Mouse (Mus musculus): Measurements from ENCODE around the gene Maneal. TPM values are rescaled to one million over a fixed set of nuclear protein-coding genes. Genes with fewer than 3 reads are reported as not detected.

Gene Maneal
- polyA plus RNA-seq, 1 experiment from 2014 or later = 7.3 TPM

DNA sequence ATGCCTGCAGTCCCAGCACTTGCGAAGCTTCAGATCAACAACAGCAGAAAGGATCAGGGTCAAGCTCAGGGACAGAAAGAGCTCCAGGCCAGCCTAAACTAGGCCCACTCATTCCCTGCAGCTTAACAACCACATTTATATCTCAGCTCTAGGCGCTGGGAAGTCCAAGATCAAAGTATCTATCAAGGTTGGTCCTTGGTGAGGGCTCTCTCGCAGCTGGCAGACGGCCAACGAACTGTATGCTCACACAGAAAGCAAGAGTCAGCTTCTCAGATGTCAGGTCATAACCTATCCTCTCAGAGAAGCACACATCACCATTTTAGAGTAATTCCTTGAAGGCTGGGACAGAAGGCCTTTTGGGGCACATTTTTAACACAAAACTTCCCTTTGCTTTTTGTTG lies 3.6 kb downstream of the Maneal start:
- no peak for ATAC-seq (replicated peaks; ENCODE audit: low FRiP score)
- Histone ChIP-seq H3K36me3 (ENCODE audit: control insufficient read depth, insufficient read depth, low read length) (no peaks in the 10 kb centered on the region), H3K27ac (ENCODE audit: low read depth, low read length) (no peak overlapping the region), H3K4me3 (ENCODE audit: low read depth, low read length) (no peak overlapping the region), H3K4me1 (replicated peaks; ENCODE audit: control insufficient read depth, insufficient read depth, low read length) (no peaks in the 10 kb centered on the region; the same call in 1 of the 2 replicates), H3K27me3 (ENCODE audit: control insufficient read depth, insufficient read depth, low read length) (peaks cover 2% of the 10 kb centered on the region; the same call in 1 of the 2 replicates), H3K4me2 (ENCODE audit: low read depth, low read length, severe bottlenecking) (no peak overlapping the region), H3K9ac (ENCODE audit: low read length) (no peak overlapping the region), H3K9me3 (ENCODE audit: control insufficient read depth, low read length) (no peaks in the 10 kb centered on the region)
- 77% methylated on average over 5 of the region's 5 CpGs for WGBS
- DNase-seq (ENCODE audit: low spot score) = no peak

DNA sequence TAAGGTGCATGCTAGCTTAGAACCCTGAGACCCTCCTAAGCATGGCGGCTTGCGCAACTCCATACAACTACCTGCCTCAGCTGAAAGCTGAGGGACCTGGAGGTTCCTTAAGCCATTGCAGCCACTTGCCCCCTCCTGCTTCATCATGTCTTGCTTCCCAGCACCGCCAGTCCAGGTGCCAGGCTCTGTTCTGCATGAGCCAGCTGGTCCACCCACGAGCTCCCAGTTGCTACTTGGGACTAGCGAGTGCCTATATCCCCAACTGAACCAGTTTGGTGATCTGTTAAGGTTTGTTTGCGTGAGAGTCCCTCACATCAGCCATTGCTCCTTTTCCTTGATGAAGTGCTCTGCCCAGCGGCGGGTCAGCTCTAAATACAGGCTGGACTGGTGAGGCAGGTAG lies 5.7 kb downstream of the Maneal start:
- Histone ChIP-seq H3K9me3 (ENCODE audit: control insufficient read depth, low read length) (no peaks in the 10 kb centered on the region), H3K4me1 (replicated peaks; ENCODE audit: control insufficient read depth, insufficient read depth, low read length) (peaks cover 9% of the 10 kb centered on the region; the same call in 1 of the 2 replicates), H3K4me3 (ENCODE audit: low read depth, low read length) (no peak overlapping the region), H3K27ac (ENCODE audit: low read depth, low read length) (no peak overlapping the region), H3K4me2 (ENCODE audit: low read depth, low read length, severe bottlenecking) (no peak overlapping the region), H3K36me3 (ENCODE audit: control insufficient read depth, insufficient read depth, low read length) (no peaks in the 10 kb centered on the region), H3K27me3 (ENCODE audit: control insufficient read depth, insufficient read depth, low read length) (no peaks in the 10 kb centered on the region), H3K9ac (ENCODE audit: low read length) (no peak overlapping the region)
- ATAC-seq (replicated peaks; ENCODE audit: low FRiP score) = no peak
- 96% methylated on average over 8 of the region's 8 CpGs for WGBS
- DNase-seq (ENCODE audit: low spot score) = no peak

DNA sequence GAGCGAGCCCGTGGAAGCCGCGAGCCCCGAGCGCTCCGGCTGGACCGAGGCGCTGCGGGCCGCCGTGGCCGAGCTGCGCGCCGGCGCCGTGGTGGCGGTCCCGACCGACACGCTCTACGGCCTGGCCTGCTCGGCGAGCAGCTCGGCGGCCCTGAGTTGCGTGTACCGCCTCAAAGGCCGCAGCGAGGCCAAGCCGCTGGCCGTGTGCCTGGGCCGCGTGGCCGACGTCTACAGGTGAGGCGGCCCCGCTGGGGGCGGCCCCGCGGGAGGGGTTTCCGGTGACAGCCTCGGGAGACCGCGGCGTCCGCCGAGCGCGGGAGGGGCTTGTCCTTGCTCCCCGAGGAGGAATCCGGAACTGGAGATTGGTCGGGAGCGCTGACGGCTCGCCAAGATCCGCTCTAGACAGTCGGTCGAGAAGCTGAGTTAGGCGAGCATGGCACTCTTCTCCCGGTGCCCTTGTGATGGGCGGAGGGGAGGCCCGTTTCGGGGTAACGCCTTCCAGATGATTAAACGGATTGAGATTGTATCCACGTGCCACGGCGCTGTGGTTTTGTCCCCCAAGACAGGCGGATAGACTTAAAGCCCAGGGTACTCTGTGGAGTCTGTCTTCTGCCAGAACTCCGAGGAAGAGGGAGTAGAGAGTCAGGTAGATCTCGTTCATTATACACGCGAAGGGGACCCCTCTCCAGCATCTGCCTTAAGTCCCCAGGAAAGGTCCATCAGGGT lies 10.9 kb downstream of the Maneal start, which contains the start of gene 1110065P20Rik:
Gene 1110065P20Rik, minus strand, starts transcription at position 264 of the 726 bp plus-strand sequence.
- Histone ChIP-seq H3K36me3 (ENCODE audit: control insufficient read depth, insufficient read depth, low read length) (no peaks in the 10 kb centered on the region), H3K4me2 (ENCODE audit: low read depth, low read length, severe bottlenecking) (peak within 1 kb of the TSS; percentile 80), H3K9me3 (ENCODE audit: control insufficient read depth, low read length) (no peaks in the 10 kb centered on the region), H3K27me3 (ENCODE audit: control insufficient read depth, insufficient read depth, low read length) (no peaks in the 10 kb centered on the region), H3K4me3 (ENCODE audit: low read depth, low read length) (peak within 1 kb of the TSS; percentile 99), H3K9ac (ENCODE audit: low read length) (peak within 1 kb of the TSS; percentile 79), H3K4me1 (replicated peaks; ENCODE audit: control insufficient read depth, insufficient read depth, low read length) (peaks cover 16% of the 10 kb centered on the region; the same call in 1 of the 2 replicates), H3K27ac (ENCODE audit: low read depth, low read length) (peak within 1 kb of the TSS; percentile 90)
- under 1% methylated on average over 74 of the region's 75 CpGs for WGBS
- ATAC-seq (replicated peaks; ENCODE audit: low FRiP score) (peak; percentile 57), DNase-seq (ENCODE audit: low spot score) (peak; percentile 82)

DNA sequence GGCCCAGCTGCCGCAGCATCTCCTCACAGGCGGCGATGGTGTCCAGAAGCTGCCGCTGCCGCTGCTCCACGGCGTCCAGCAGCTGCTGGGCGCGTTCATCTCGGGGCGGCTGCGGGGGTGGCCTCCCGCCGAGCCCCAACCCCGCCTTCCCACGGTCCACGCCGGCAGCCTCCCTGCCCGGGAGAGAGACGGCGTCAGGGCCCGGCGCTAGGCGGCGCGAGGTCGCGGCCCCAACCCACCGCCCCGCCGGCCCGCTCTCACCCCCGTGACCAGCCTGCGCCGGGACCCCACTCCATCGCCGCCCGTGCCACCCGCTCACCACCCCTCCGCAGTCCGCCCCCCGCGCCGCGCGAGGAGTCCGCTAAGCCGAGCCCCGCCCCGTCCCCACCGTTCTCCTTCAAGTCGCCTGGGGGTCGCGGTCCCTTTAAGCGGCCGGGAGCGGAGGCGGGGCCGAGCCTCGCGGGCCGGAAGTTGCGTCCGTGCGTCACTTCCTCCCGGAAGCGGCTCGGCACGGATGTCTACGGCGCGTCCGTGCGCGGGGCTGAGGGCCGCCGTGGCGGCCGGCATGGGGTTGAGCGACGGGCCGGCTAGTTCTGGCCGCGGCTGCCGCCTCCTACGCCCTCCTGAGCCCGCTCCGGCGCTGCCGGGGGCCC lies 11.6 kb downstream of the Maneal start, which contains the start of gene Yrdc:
Gene Yrdc, plus strand, starts transcription at position 419 of the 653 bp plus-strand sequence.
- peak within 1 kb of the TSS; percentile 80 for H3K4me2 ChIP-seq (ENCODE audit: low read depth, low read length, severe bottlenecking)
- H3K9ac ChIP-seq (ENCODE audit: low read length) = peak within 1 kb of the TSS; percentile 79
- no peaks in the 10 kb centered on the region for H3K36me3 ChIP-seq (ENCODE audit: control insufficient read depth, insufficient read depth, low read length)
- H3K4me3 ChIP-seq (ENCODE audit: low read depth, low read length) = peak within 1 kb of the TSS; percentile 99
- peak within 1 kb of the TSS; percentile 90 for H3K27ac ChIP-seq (ENCODE audit: low read depth, low read length)
- peaks cover 16% of the 10 kb centered on the region; the same call in 1 of the 2 replicates for H3K4me1 ChIP-seq (replicated peaks; ENCODE audit: control insufficient read depth, insufficient read depth, low read length)
- ATAC-seq (replicated peaks; ENCODE audit: low FRiP score) = peak; percentile 92
- no peaks in the 10 kb centered on the region for H3K9me3 ChIP-seq (ENCODE audit: control insufficient read depth, low read length)
- H3K27me3 ChIP-seq (ENCODE audit: control insufficient read depth, insufficient read depth, low read length) = no peaks in the 10 kb centered on the region
- WGBS = under 1% methylated on average over 75 of the region's 90 CpGs
- DNase-seq (ENCODE audit: low spot score) = peak; percentile 98

DNA sequence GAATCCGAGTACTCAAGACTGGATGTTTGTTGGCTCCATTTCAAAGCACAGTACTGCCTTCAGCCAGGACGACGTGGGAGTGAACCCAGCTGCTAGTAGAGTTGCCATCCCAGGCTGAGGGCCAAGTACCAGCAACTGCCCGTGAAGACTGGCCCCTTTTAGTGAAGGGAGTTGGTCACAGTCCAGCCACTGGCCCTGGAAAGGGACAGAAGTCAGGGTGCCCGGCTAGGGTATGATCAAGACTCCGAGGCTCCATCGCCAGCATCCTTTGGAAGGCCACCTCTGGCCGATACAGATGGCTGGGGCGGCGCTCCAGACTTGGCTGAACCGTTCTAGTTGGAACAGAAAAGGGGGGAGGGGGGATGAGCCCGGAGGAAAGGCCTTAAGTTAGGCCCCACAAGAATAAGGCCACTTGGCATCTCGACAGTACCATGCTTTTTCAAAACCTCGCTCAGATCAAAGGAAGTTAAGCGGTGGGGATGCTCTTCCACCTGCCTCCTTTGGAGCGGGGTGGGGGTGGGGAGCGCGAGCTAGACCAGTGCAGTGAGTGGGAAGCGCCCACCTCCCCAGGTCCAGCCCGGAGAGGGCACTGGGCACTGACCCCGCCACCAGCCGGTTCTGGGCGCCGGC lies 12.2 kb downstream of the Maneal start:
- H3K4me1 ChIP-seq (replicated peaks; ENCODE audit: control insufficient read depth, insufficient read depth, low read length) = peaks cover 16% of the 10 kb centered on the region; the same call in 1 of the 2 replicates
- peak overlapping the region; percentile 79 for H3K9ac ChIP-seq (ENCODE audit: low read length)
- no peaks in the 10 kb centered on the region for H3K36me3 ChIP-seq (ENCODE audit: control insufficient read depth, insufficient read depth, low read length)
- peak; percentile 62 for ATAC-seq (replicated peaks; ENCODE audit: low FRiP score)
- peak overlapping the region; percentile 80 for H3K4me2 ChIP-seq (ENCODE audit: low read depth, low read length, severe bottlenecking)
- H3K4me3 ChIP-seq (ENCODE audit: low read depth, low read length) = peak overlapping the region; percentile 99
- H3K9me3 ChIP-seq (ENCODE audit: control insufficient read depth, low read length) = no peaks in the 10 kb centered on the region
- H3K27ac ChIP-seq (ENCODE audit: low read depth, low read length) = peak overlapping the region; percentile 90
- no peaks in the 10 kb centered on the region for H3K27me3 ChIP-seq (ENCODE audit: control insufficient read depth, insufficient read depth, low read length)
- DNase-seq (ENCODE audit: low spot score) = no peak
- WGBS = 1% methylated on average over 24 of the region's 24 CpGs

DNA sequence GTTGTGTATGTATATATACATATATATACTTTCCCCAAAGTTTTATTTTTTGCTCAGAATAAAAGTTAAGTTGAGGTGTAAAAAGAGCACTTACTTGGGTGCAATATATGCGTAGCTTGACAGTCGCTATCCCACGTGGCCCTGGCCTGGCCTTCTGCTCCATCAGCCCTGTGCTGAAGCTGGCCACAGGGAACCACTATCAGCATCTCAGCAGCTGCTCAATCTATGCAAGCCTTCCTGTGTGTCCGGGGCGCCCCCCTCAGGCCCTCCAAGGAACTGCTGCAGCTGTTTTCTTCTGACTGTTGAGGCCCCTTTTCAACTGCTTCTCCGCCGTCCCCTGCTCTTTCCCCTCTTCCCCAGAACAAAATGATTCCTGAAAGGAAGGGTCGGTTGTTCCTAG lies 14.4 kb downstream of the Maneal start:
- Histone ChIP-seq H3K4me3 (ENCODE audit: low read depth, low read length) (no peak overlapping the region), H3K27me3 (ENCODE audit: control insufficient read depth, insufficient read depth, low read length) (no peaks in the 10 kb centered on the region), H3K9me3 (ENCODE audit: control insufficient read depth, low read length) (no peaks in the 10 kb centered on the region), H3K36me3 (ENCODE audit: control insufficient read depth, insufficient read depth, low read length) (no peaks in the 10 kb centered on the region), H3K4me2 (ENCODE audit: low read depth, low read length, severe bottlenecking) (no peak overlapping the region), H3K27ac (ENCODE audit: low read depth, low read length) (no peak overlapping the region), H3K9ac (ENCODE audit: low read length) (no peak overlapping the region), H3K4me1 (replicated peaks; ENCODE audit: control insufficient read depth, insufficient read depth, low read length) (peaks cover 16% of the 10 kb centered on the region; the same call in 1 of the 2 replicates)
- no peak for ATAC-seq (replicated peaks; ENCODE audit: low FRiP score)
- peak; percentile 90 for DNase-seq (ENCODE audit: low spot score)
- 10% methylated on average over 8 of the region's 8 CpGs for WGBS

DNA sequence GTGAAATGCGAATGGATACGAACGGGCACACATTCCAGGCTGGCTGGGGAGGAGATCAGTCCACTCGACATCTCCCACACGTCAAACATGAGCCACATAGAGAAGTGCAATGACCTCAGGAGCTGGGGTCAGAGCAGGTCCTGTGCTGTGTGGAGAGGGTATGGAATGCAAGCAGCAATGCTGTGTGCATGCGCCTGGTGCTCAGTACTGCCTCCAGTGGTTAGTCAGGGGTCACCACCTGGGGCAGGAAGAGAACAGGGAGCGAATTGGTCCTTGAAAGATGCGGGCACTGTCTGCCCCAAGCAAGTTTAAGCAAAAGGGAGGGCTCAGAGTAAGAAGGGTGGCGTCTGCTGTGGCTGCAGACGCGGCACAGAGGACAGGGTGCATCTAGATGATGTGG lies 18.5 kb downstream of the Maneal start:
- Histone ChIP-seq H3K27me3 (ENCODE audit: control insufficient read depth, insufficient read depth, low read length) (no peaks in the 10 kb centered on the region), H3K4me2 (ENCODE audit: low read depth, low read length, severe bottlenecking) (no peak overlapping the region), H3K4me3 (ENCODE audit: low read depth, low read length) (no peak overlapping the region), H3K4me1 (replicated peaks; ENCODE audit: control insufficient read depth, insufficient read depth, low read length) (no peaks in the 10 kb centered on the region), H3K27ac (ENCODE audit: low read depth, low read length) (no peak overlapping the region), H3K36me3 (ENCODE audit: control insufficient read depth, insufficient read depth, low read length) (peaks cover 10% of the 10 kb centered on the region; the same call in 1 of the 2 replicates), H3K9me3 (ENCODE audit: control insufficient read depth, low read length) (no peaks in the 10 kb centered on the region), H3K9ac (ENCODE audit: low read length) (no peak overlapping the region)
- 0 out of 2 replicates have a peak, but pooled peaks have one; percentile 50 for ATAC-seq (replicated peaks; ENCODE audit: low FRiP score)
- peak; percentile 72 for DNase-seq (ENCODE audit: low spot score)
- 54% methylated on average over 11 of the region's 11 CpGs for WGBS

DNA sequence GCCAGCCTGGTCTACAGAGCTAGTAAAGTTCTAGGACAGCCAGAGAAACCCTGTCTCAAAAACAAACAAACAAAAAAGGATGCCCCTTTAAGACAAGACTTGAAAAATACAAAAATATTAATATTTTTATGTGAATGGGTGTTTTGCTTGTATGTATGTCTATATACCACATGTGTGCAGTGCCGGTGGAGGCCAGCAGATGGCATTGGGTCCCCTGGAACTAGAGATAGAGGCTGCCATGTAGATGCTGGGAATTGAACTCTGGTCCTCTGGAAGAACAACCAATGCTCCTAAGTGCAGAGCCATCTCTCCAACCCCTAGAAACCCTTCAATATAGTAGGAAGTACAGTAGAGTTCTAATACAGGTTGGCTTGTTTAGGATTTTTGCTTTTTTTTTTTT lies 21.0 kb downstream of the Maneal start:
- Histone ChIP-seq H3K27ac (ENCODE audit: low read depth, low read length) (no peak overlapping the region), H3K9ac (ENCODE audit: low read length) (no peak overlapping the region), H3K4me2 (ENCODE audit: low read depth, low read length, severe bottlenecking) (no peak overlapping the region), H3K4me1 (replicated peaks; ENCODE audit: control insufficient read depth, insufficient read depth, low read length) (no peaks in the 10 kb centered on the region), H3K4me3 (ENCODE audit: low read depth, low read length) (no peak overlapping the region), H3K27me3 (ENCODE audit: control insufficient read depth, insufficient read depth, low read length) (no peaks in the 10 kb centered on the region), H3K9me3 (ENCODE audit: control insufficient read depth, low read length) (no peaks in the 10 kb centered on the region), H3K36me3 (ENCODE audit: control insufficient read depth, insufficient read depth, low read length) (peaks cover 10% of the 10 kb centered on the region; the same call in 1 of the 2 replicates)
- no peak for ATAC-seq (replicated peaks; ENCODE audit: low FRiP score)
- 100% methylated on average over 1 of the region's 1 CpGs for WGBS
- no peak for DNase-seq (ENCODE audit: low spot score)

Data from forebrain, embryonic 11.5 days (tissue).